Mouse (Mus musculus): ENCODE measurements around the gene Wrnip1. TPM values are rescaled to one million over a fixed set of nuclear protein-coding genes. Genes with fewer than 3 reads are reported as not detected.
"Not testable (repeated sequence)": the region's sequence is repeated elsewhere in the genome, so short reads cannot be mapped to it uniquely, and the experiment has no call there.

Gene Wrnip1
- polyA plus RNA-seq, 1 experiment: 26.6 TPM

DNA sequence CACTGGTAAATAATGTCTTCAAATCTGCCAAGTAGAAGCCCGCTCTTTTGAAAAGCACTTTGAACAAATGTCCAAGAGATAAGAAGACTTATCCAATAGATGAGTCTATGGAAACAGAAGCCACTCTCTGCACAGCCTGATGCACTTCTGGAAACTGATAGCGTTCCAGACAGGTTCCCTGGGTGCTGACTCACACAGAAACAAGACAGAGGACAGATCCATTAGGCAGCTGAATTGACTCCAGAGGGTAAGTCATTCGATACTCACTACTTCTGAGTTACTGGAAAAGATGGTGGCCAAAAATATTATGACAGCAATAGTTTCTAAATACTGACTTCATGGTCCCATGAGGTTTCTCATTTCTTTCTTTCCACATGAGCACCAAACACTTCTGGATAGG, 59.0 kb downstream of the Wrnip1 start:
- no peak overlapping the region for H3K27ac ChIP-seq (ENCODE audit: insufficient read depth, low read length)
- no peak overlapping the region for H3K4me3 ChIP-seq (ENCODE audit: extremely low read depth, insufficient read depth, insufficient read length)
- no peak for DNase-seq (ENCODE audit: low read depth in 1 of 2, low spot score in 2 of 2)
- no peaks in the 10 kb centered on the region for H3K36me3 ChIP-seq (ENCODE audit: control insufficient read depth, insufficient read depth, low read length)
- no peak for TF ChIP-seq POLR2A (IDR thresholded peaks at IDR 0.05; ENCODE audit: low read depth, low read length)
- WGBS: 92% methylated on average over 3 of the region's 3 CpGs
- H3K27me3 ChIP-seq (ENCODE audit: control insufficient read depth, insufficient read depth, low read length): no peaks in the 10 kb centered on the region; the same call in 1 of the 2 replicates
- H3K4me1 ChIP-seq (ENCODE audit: control insufficient read depth, insufficient read depth, insufficient read length): no peaks in the 10 kb centered on the region

DNA sequence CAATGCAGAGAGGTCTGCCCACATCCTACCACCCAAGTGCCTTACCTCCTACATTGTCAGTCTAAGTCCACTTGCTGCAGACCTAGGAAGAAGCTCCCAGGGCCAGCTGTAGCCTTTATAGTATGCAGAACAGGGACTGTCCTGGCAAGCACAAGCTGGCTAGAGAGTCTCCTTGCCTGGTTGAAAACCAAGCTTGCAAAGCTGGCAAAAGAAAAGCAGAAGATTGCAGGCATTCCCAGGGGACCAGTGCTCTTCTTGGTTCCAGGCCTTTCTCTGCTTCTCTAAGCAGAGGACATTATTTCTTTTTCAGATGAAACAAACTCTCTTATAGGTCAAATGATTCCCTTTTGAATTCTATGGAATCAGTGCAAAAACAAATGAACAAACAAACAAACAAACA, 61.6 kb downstream of the Wrnip1 start:
- H3K4me1 ChIP-seq (ENCODE audit: control insufficient read depth, insufficient read depth, insufficient read length): no peaks in the 10 kb centered on the region
- no peaks in the 10 kb centered on the region; the same call in 1 of the 2 replicates for H3K27me3 ChIP-seq (ENCODE audit: control insufficient read depth, insufficient read depth, low read length)
- no peak overlapping the region for H3K4me3 ChIP-seq (ENCODE audit: extremely low read depth, insufficient read depth, insufficient read length)
- no peak overlapping the region for H3K27ac ChIP-seq (ENCODE audit: insufficient read depth, low read length)
- DNase-seq (ENCODE audit: low read depth in 1 of 2, low spot score in 2 of 2): no peak
- no peaks in the 10 kb centered on the region for H3K36me3 ChIP-seq (ENCODE audit: control insufficient read depth, insufficient read depth, low read length)
- no peak for TF ChIP-seq CTCF (IDR thresholded peaks at IDR 0.05; ENCODE audit: extremely low read depth, insufficient read depth, insufficient read length, insufficient replicate concordance)
- no peak for TF ChIP-seq POLR2A (IDR thresholded peaks at IDR 0.05; ENCODE audit: low read depth, low read length)

DNA sequence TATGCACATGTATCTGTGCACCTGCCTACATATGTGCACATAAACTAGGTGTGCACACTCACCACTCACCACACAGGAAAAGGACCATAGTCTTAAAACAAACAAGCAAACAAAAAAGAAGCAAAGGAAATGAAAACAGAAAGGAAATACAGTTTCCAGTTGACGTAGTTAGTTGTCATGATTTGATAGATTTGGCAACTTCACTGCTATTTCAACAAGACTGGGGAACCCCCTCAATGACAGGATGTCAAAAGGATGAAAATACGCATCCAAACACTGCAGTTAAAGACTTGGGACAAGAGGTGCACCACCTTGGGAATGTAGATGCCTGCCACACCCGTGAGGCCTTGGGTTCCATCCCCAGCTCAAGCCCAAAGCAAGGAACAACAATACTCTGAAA, 62.7 kb downstream of the Wrnip1 start:
- DNase-seq (ENCODE audit: low read depth in 1 of 2, low spot score in 2 of 2); H3K27me3 ChIP-seq (ENCODE audit: control insufficient read depth, insufficient read depth, low read length); H3K36me3 ChIP-seq (ENCODE audit: control insufficient read depth, insufficient read depth, low read length); H3K4me1 ChIP-seq (ENCODE audit: control insufficient read depth, insufficient read depth, insufficient read length); H3K27ac ChIP-seq (ENCODE audit: insufficient read depth, low read length); H3K4me3 ChIP-seq (ENCODE audit: extremely low read depth, insufficient read depth, insufficient read length): not testable (repeated sequence)
- WGBS: 66% methylated on average over 3 of the region's 3 CpGs

- DNase-seq (ENCODE audit: low read depth in 1 of 2, low spot score in 2 of 2): peak in 1 of 2 experiments; percentile 17
- no peaks in the 10 kb centered on the region for H3K36me3 ChIP-seq (ENCODE audit: control insufficient read depth, insufficient read depth, low read length)
- H3K27ac ChIP-seq (ENCODE audit: insufficient read depth, low read length): no peak overlapping the region
- 63% methylated on average over 2 of the region's 2 CpGs for WGBS
- H3K4me3 ChIP-seq (ENCODE audit: extremely low read depth, insufficient read depth, insufficient read length): no peak overlapping the region
- no peaks in the 10 kb centered on the region for H3K27me3 ChIP-seq (ENCODE audit: control insufficient read depth, insufficient read depth, low read length)
- no peaks in the 10 kb centered on the region for H3K4me1 ChIP-seq (ENCODE audit: control insufficient read depth, insufficient read depth, insufficient read length)
- TF ChIP-seq POLR2A (IDR thresholded peaks at IDR 0.05; ENCODE audit: low read depth, low read length) (no peak), CTCF (IDR thresholded peaks at IDR 0.05; ENCODE audit: extremely low read depth, insufficient read depth, insufficient read length, insufficient replicate concordance) (no peak)
Measured at GRCm38 (mm10) chr13:32865591-32865990, 63.8 kb downstream of the Wrnip1 start.

DNA sequence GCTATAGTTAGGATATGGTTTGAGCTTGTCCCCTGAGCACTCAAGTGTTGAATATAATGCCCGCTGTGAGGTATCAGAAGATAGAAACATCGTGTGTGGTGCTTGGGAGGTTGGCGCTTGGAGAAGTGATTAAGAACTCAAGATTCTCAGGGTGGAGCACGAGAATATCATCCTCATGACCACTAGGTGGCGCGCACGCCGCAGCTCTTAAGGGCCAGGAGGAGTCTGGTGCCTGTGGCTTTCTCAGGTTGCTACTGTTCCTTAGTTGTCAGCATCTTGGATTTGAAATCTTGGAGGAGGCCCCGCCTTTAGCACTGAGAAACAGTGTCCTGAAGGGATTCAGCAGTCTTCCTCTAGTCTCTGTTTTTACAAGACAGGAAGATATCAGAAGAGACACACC, 64.6 kb downstream of the Wrnip1 start:
- TF ChIP-seq CTCF (IDR thresholded peaks at IDR 0.05; ENCODE audit: extremely low read depth, insufficient read depth, insufficient read length, insufficient replicate concordance) (peak; percentile 95), POLR2A (IDR thresholded peaks at IDR 0.05; ENCODE audit: low read depth, low read length) (no peak)
- Histone ChIP-seq H3K36me3 (ENCODE audit: control insufficient read depth, insufficient read depth, low read length) (no peaks in the 10 kb centered on the region), H3K4me1 (ENCODE audit: control insufficient read depth, insufficient read depth, insufficient read length) (no peaks in the 10 kb centered on the region), H3K4me3 (ENCODE audit: extremely low read depth, insufficient read depth, insufficient read length) (no peak overlapping the region), H3K27me3 (ENCODE audit: control insufficient read depth, insufficient read depth, low read length) (no peaks in the 10 kb centered on the region), H3K27ac (ENCODE audit: insufficient read depth, low read length) (no peak overlapping the region)
- peak; percentile 43 to 76 for DNase-seq (ENCODE audit: low read depth in 1 of 2, low spot score in 2 of 2)
- WGBS: 4% methylated on average over 9 of the region's 9 CpGs

DNA sequence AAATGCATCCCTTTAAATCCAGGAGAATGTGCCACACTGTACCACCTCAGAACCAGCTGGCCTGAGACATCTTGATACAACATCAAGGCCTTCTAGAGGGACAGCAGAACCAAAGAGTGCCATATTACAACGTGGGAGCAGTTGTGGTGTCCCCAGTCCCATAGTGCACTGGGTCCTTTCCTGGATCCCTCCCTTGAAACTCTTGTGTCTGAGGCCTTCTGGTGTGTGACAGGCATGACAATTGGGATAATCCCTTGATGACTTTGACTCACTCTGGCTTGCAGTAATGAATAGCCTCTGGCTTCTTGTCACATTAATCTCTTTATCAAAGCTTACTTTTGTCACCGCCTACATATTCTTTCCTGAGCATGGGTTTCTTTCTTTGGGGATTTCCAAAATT, 65.2 kb downstream of the Wrnip1 start:
- no peak for DNase-seq (ENCODE audit: low read depth in 1 of 2, low spot score in 2 of 2)
- no peaks in the 10 kb centered on the region for H3K4me1 ChIP-seq (ENCODE audit: control insufficient read depth, insufficient read depth, insufficient read length)
- no peaks in the 10 kb centered on the region for H3K27me3 ChIP-seq (ENCODE audit: control insufficient read depth, insufficient read depth, low read length)
- H3K27ac ChIP-seq (ENCODE audit: insufficient read depth, low read length): no peak overlapping the region
- H3K4me3 ChIP-seq (ENCODE audit: extremely low read depth, insufficient read depth, insufficient read length): no peak overlapping the region
- no peaks in the 10 kb centered on the region for H3K36me3 ChIP-seq (ENCODE audit: control insufficient read depth, insufficient read depth, low read length)
- no peak for TF ChIP-seq POLR2A (IDR thresholded peaks at IDR 0.05; ENCODE audit: low read depth, low read length)
- no peak for TF ChIP-seq CTCF (IDR thresholded peaks at IDR 0.05; ENCODE audit: extremely low read depth, insufficient read depth, insufficient read length, insufficient replicate concordance)
- WGBS: 68% methylated on average over 2 of the region's 2 CpGs

DNA sequence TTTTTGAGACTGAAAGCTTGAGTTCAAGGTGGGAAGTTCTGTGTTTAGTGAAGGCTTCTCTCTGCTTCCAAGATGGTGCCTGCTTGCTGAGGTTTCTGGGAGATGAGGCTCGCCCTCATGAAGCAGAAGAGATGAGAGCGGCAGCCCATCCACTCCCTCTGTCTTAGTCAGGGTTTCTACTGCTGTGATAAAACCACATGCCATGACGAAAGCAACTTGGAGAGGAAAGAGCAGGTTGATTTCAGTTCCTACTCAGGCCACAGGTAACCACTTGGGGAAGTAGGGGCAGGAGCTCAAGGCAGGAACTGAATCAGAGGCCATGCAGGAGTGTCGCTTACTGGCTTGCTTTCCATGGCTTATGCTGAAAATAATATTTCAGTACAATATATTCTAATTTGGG, 66.4 kb downstream of the Wrnip1 start:
- not testable (repeated sequence) for H3K27me3 ChIP-seq (ENCODE audit: control insufficient read depth, insufficient read depth, low read length); H3K4me3 ChIP-seq (ENCODE audit: extremely low read depth, insufficient read depth, insufficient read length); H3K27ac ChIP-seq (ENCODE audit: insufficient read depth, low read length); H3K4me1 ChIP-seq (ENCODE audit: control insufficient read depth, insufficient read depth, insufficient read length); H3K36me3 ChIP-seq (ENCODE audit: control insufficient read depth, insufficient read depth, low read length)
- WGBS: 39% methylated on average over 4 of the region's 4 CpGs
- DNase-seq (ENCODE audit: low read depth in 1 of 2, low spot score in 2 of 2): peak in 1 of 2 experiments; percentile 12

- no peak overlapping the region for H3K27ac ChIP-seq (ENCODE audit: insufficient read depth, low read length)
- H3K4me1 ChIP-seq (ENCODE audit: control insufficient read depth, insufficient read depth, insufficient read length): no peaks in the 10 kb centered on the region
- 75% methylated on average over 5 of the region's 5 CpGs for WGBS
- no peak overlapping the region for H3K4me3 ChIP-seq (ENCODE audit: extremely low read depth, insufficient read depth, insufficient read length)
- TF ChIP-seq CTCF (IDR thresholded peaks at IDR 0.05; ENCODE audit: extremely low read depth, insufficient read depth, insufficient read length, insufficient replicate concordance) (no peak), POLR2A (IDR thresholded peaks at IDR 0.05; ENCODE audit: low read depth, low read length) (no peak)
- H3K36me3 ChIP-seq (ENCODE audit: control insufficient read depth, insufficient read depth, low read length): no peaks in the 10 kb centered on the region
- no peaks in the 10 kb centered on the region for H3K27me3 ChIP-seq (ENCODE audit: control insufficient read depth, insufficient read depth, low read length)
- DNase-seq (ENCODE audit: low read depth in 1 of 2, low spot score in 2 of 2): no peak
Measured at GRCm38 (mm10) chr13:32868843-32869242, 67.0 kb downstream of the Wrnip1 start.

Other genes with a start within 250 kb of the Wrnip1 start
- not detected in 2 replicates for gene Mylk4, start 18.1 kb upstream of the Wrnip1 start, polyA plus RNA-seq (2012; rRNA removed)
- not detected in 2 replicates for gene D930007J09Rik, start 811 bp downstream of the Wrnip1 start, polyA plus RNA-seq (2012; rRNA removed)
- gene Serpinb1a, start 49.1 kb downstream of the Wrnip1 start, polyA plus RNA-seq (2012; rRNA removed): 24.6 and 30.2 TPM in 2 replicates
- gene Serpinb1c, start 96.2 kb downstream of the Wrnip1 start, polyA plus RNA-seq (2012; rRNA removed): not detected in 2 replicates
- gene Serpinb6b, start 163.2 kb downstream of the Wrnip1 start, polyA plus RNA-seq (2012; rRNA removed): 10.5 and 13.0 TPM in 2 replicates
- 5.8 and 7.0 TPM in 2 replicates for gene Serpinb9, start 201.2 kb downstream of the Wrnip1 start, polyA plus RNA-seq (2012; rRNA removed)
- 0.32 and 0.36 TPM in 2 replicates for gene Serpinb9b, start 225.4 kb downstream of the Wrnip1 start, polyA plus RNA-seq (2012; rRNA removed)

Measured in spleen, adult 2 months (tissue).